Mouse (Mus musculus): ENCODE measurements at regions not wholly inside any gene's neighbourhood (a gene's known extent, or its start where the extent isn't known, plus 50 kb on each side); places are given as distances from the start of the nearest gene placed in this dataset.

DNA sequence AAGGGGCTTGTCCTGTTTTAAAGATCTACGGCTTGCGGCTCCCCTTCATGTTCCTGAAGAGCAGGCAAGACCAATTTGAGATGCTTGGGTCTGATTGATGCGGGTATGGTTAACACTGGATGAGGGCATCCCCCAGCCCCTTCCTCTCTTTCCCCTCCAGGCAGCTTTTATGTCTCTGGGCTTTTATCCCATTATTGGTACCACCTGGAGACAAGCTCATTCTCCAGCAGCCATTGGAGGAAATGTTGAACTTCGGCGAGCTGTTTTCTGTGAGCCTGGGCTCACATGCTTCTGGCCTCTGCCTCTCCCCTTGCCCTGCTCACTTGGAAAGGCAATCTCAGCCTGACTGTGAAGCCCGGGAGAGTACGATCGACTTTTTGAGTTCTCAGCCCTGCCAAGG is 738.7 kb downstream of the Vrk1 start:
- in situ Hi-C loops (cut with MboI; ENCODE audit: low pct_unique_long_range_greater_than_20kb in 1 of 2, low sequenced_read_pairs in 2 of 2, unreplicated experiment in 1 of 2), result no loop called here

GRCm38 (mm10) chr12:106763552-106763951 is 724.9 kb upstream of the 3110018I06Rik start:
- in situ Hi-C loops (cut with MboI; ENCODE audit: low pct_unique_long_range_greater_than_20kb in 1 of 2, low sequenced_read_pairs in 2 of 2, unreplicated experiment in 1 of 2), result no loop called here

GRCm38 (mm10) chr12:106764516-106764915 is 723.9 kb upstream of the 3110018I06Rik start:
- in situ Hi-C loops (cut with MboI; ENCODE audit: low pct_unique_long_range_greater_than_20kb in 1 of 2, low sequenced_read_pairs in 2 of 2, unreplicated experiment in 1 of 2), result no loop called here

DNA sequence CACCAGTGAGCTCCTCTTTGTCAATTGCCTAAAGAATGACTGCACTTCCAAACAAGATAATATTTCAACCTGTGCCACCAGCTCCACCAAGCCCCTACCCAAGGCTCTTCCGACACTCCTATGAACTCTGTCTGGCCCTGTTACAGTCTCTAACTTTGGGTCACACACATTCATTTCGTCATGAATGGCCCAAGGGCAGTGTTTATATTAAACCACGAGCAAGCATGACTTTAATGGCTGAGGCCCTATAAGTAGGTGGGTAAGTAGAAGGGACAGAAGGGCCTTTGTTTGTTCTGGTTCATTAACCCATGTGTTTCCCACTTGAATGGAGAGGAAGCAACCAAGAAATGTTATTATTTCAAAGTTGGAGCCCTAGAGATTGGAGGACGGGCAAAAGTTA is 714.9 kb upstream of the 3110018I06Rik start:
- in situ Hi-C loops (cut with MboI; ENCODE audit: low pct_unique_long_range_greater_than_20kb in 1 of 2, low sequenced_read_pairs in 2 of 2, unreplicated experiment in 1 of 2), result no loop called here

DNA sequence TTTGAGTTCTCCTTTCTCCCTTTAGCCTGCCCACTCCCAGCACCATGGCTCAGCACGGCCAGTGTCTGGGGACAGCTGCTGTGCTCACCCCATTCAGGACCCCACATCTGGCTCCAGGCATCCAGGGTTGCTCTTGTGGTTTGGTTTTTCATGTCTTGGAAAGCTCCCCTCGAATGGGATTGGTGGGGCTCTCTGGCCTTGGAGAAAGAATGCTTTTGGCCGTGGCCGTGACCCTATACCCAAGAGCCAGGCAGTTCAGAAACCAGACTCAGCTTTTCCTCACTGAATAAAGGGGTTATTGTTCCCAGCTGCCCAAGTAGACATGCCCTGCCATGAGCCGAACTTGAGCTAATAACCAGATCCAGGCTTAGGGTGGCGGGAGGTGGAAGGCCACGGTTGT is 691.8 kb upstream of the 3110018I06Rik start:
- in situ Hi-C loops (cut with MboI; ENCODE audit: low pct_unique_long_range_greater_than_20kb in 1 of 2, low sequenced_read_pairs in 2 of 2, unreplicated experiment in 1 of 2), result no loop called here

- in situ Hi-C loops (cut with MboI; ENCODE audit: low pct_unique_long_range_greater_than_20kb in 1 of 2, low sequenced_read_pairs in 2 of 2, unreplicated experiment in 1 of 2), result no loop called here
These were observed 668.7 kb upstream of the 3110018I06Rik start for GRCm38 (mm10) chr12:106819736-106820135.

- in situ Hi-C loops (cut with MboI; ENCODE audit: low pct_unique_long_range_greater_than_20kb in 1 of 2, low sequenced_read_pairs in 2 of 2, unreplicated experiment in 1 of 2), result no loop called here
These were observed 666.1 kb upstream of the 3110018I06Rik start for GRCm38 (mm10) chr12:106822311-106822710.

DNA sequence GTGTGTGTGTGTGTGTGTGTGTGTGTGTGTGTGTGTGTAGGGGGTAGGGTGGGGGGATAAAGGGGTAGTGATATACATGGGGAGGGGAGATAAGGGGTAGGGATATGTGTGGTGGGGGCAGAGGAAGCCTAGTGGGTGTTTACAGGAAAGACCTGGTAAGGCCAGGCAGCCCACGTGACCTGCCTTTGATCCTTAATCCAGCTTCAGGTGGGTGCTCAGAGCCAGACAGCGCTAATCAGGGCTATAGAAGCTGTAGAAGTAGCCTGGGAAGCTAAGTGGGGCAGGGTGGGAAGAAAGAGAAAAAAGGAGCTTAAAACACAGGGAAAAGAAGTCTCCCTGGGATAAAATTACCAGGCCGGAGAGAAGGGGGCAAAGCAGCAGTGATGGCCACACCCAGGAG is 659.9 kb upstream of the 3110018I06Rik start:
- in situ Hi-C loops (cut with MboI; ENCODE audit: low pct_unique_long_range_greater_than_20kb in 1 of 2, low sequenced_read_pairs in 2 of 2, unreplicated experiment in 1 of 2), result no loop called here

DNA sequence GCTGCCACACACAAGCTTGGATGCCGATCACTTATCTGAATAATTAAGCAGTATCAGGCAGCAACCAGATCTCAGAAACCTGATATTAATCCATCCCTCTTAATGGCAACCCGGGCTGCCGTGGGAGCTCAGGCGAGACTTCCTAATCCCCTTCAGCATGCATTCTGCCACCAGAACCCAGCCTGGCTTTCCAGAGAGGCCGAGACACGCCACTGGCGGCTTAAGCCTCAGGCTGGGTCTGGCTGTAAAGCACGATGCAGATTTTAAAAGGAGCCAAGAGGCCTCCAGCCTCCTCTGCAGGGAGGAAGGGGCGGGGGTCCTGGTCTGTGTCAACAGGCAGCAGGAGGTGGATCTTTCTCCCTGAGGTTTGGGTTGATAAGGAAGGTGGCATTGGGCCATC is 659.1 kb upstream of the 3110018I06Rik start:
- in situ Hi-C loops (cut with MboI; ENCODE audit: low pct_unique_long_range_greater_than_20kb in 1 of 2, low sequenced_read_pairs in 2 of 2, unreplicated experiment in 1 of 2), result no loop called here

DNA sequence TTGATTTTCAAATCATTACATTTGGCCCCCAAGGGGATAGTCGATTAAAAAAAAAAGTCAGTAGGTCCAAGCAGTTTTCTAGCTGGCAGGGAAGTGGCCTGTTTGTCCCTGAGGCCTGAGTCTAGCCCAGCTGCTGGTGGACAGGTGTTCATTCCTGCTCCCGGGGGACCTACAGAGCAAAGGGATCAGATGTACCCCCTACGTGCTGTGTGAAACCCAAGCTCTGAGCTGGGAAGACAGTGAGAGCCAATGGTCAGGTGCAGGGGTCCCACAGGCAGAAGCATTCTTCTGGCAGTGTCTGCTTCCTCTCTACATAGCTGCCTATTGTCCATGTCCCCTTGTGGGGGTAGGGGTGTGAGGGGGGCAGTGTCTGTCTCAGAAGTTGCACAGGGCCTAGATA is 653.2 kb upstream of the 3110018I06Rik start:
- in situ Hi-C loops (cut with MboI; ENCODE audit: low pct_unique_long_range_greater_than_20kb in 1 of 2, low sequenced_read_pairs in 2 of 2, unreplicated experiment in 1 of 2), result no loop called here

DNA sequence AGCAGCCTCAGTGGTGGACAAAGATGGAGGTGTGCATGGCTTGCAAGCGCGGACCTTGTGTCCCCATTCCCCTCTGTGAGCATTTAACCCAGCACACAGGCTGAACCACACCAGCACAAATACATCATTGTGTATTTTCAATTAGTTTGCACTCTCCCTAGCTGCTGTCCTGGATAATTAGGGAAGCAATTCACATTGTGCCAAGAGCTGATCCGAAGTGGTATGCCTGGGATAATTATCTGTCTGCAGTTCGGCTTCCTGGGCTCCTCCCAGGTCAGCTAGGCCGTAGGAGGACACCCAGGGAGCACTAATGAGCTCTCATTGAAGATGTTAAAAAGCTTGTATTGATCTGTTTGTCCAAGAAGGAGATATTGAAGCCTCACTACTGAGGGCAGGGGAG is 648.8 kb upstream of the 3110018I06Rik start:
- in situ Hi-C loops (cut with MboI; ENCODE audit: low pct_unique_long_range_greater_than_20kb in 1 of 2, low sequenced_read_pairs in 2 of 2, unreplicated experiment in 1 of 2), result no loop called here

GRCm38 (mm10) chr12:106840150-106840651 is 648.2 kb upstream of the 3110018I06Rik start:
- in situ Hi-C loops (cut with MboI; ENCODE audit: low pct_unique_long_range_greater_than_20kb in 1 of 2, low sequenced_read_pairs in 2 of 2, unreplicated experiment in 1 of 2), result no loop called here

GRCm38 (mm10) chr12:106841996-106842395 is 646.4 kb upstream of the 3110018I06Rik start:
- in situ Hi-C loops (cut with MboI; ENCODE audit: low pct_unique_long_range_greater_than_20kb in 1 of 2, low sequenced_read_pairs in 2 of 2, unreplicated experiment in 1 of 2), result no loop called here

- in situ Hi-C loops (cut with MboI; ENCODE audit: low pct_unique_long_range_greater_than_20kb in 1 of 2, low sequenced_read_pairs in 2 of 2, unreplicated experiment in 1 of 2), result no loop called here
These were observed 646.0 kb upstream of the 3110018I06Rik start for GRCm38 (mm10) chr12:106842396-106842795.

GRCm38 (mm10) chr12:106851666-106852065 is 636.8 kb upstream of the 3110018I06Rik start:
- in situ Hi-C loops (cut with MboI; ENCODE audit: low pct_unique_long_range_greater_than_20kb in 1 of 2, low sequenced_read_pairs in 2 of 2, unreplicated experiment in 1 of 2), result no loop called here

DNA sequence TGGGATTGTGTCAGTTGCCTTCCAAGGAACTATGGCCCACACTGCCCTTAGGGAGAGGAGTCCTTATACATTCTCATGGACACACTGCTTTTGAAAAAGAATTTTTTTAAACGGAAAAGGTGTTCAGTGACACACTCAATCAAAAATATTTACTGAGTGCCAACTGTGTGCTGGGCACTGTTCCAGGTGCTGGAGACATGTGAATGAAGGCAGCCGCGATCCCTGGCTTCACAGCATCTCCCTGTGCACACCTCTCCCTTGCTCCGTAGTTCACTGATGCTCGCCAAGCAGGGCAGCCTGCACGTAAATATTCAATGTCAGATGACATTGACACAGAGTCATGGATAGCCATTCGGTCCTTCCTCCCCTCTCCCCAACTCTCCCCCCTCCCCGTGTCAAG is 635.7 kb upstream of the 3110018I06Rik start:
- in situ Hi-C loops (cut with MboI; ENCODE audit: low pct_unique_long_range_greater_than_20kb in 1 of 2, low sequenced_read_pairs in 2 of 2, unreplicated experiment in 1 of 2), result no loop called here

DNA sequence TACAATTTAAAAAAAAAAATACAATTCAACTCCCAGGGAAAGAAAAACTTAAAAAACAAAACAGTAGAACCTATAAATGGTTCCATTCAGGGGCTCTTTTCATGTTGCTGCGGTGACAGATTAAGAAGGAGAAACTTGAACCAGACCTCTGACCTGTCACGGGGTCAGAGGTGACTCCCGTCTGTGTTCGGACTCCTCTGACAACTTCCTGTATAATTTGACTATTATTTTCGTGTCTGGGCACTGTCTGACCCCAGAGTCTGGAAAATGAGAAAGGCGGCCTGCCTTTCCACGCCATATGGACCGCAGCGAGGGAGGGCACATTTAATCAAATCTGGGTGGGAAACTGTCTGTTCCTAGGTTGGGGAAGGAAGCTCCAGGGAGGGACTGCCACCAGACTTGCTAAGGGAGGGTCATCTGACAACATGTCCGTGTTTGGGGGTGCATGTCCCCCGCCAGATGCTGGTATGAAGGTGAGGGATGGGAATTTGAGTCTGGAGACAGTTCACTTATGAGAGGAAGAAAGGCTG is 634.7 kb upstream of the 3110018I06Rik start:
- in situ Hi-C loops (cut with MboI; ENCODE audit: low pct_unique_long_range_greater_than_20kb in 1 of 2, low sequenced_read_pairs in 2 of 2, unreplicated experiment in 1 of 2), result no loop called here

- in situ Hi-C loops (cut with MboI; ENCODE audit: low pct_unique_long_range_greater_than_20kb in 1 of 2, low sequenced_read_pairs in 2 of 2, unreplicated experiment in 1 of 2), result no loop called here
These were observed 632.9 kb upstream of the 3110018I06Rik start for GRCm38 (mm10) chr12:106855520-106855919.

GRCm38 (mm10) chr12:106861638-106862037 is 626.8 kb upstream of the 3110018I06Rik start:
- in situ Hi-C loops (cut with MboI; ENCODE audit: low pct_unique_long_range_greater_than_20kb in 1 of 2, low sequenced_read_pairs in 2 of 2, unreplicated experiment in 1 of 2), result no loop called here

- in situ Hi-C loops (cut with MboI; ENCODE audit: low pct_unique_long_range_greater_than_20kb in 1 of 2, low sequenced_read_pairs in 2 of 2, unreplicated experiment in 1 of 2), result no loop called here
These were observed 624.4 kb upstream of the 3110018I06Rik start for GRCm38 (mm10) chr12:106864076-106864475.

- in situ Hi-C loops (cut with MboI; ENCODE audit: low pct_unique_long_range_greater_than_20kb in 1 of 2, low sequenced_read_pairs in 2 of 2, unreplicated experiment in 1 of 2), result no loop called here
These were observed 620.4 kb upstream of the 3110018I06Rik start for GRCm38 (mm10) chr12:106868036-106868435.
